Comparison of ENCODE assay signal across 9 mouse cellular contexts in genomic region chr16:45953394-45953793, GRCm38 (mm10). TPM values are rescaled to one million over a fixed set of nuclear protein-coding genes. Genes with fewer than 3 reads are reported as not detected.
DNase-seq lines count a peak whose midpoint lies in the region; ATAC-seq and TF ChIP-seq lines count a peak whose summit lies in the region.
"Had no signal": no experiment of that assay in that cellular context is flagged by ENCODE, and none has a peak within 500 bp of the region (broad histone marks: within the 10 kb centered on the region; RNA-seq: fewer than 3 reads in every experiment).

Phldb2 (minus strand) TSS chr16:45953598.

- no peak within 1 kb of the TSS for H3K9ac ChIP-seq in forebrain, embryonic 11.5 days (ENCODE audit: low read length)
- no peak within 1 kb of the TSS for H3K9ac ChIP-seq in forebrain, postnatal 0 days
- peak within 1 kb of the TSS; percentile 51 for H3K9ac ChIP-seq in kidney, embryonic 16.5 days (replicated peaks; ENCODE audit: low read length)

- H3K4me2 ChIP-seq in forebrain, embryonic 11.5 days (ENCODE audit: low read depth, low read length, severe bottlenecking) = no peak within 1 kb of the TSS
- no peak within 1 kb of the TSS for H3K4me2 ChIP-seq in forebrain, postnatal 0 days (ENCODE audit: low read depth)
- peak within 1 kb of the TSS; percentile 46 for H3K4me2 ChIP-seq in kidney, embryonic 16.5 days (replicated peaks; ENCODE audit: low read depth, low read length)

- H3K36me3 ChIP-seq in forebrain, embryonic 11.5 days (ENCODE audit: control insufficient read depth, insufficient read depth, low read length) = no peaks in the 10 kb centered on the region
- H3K36me3 ChIP-seq in forebrain, postnatal 0 days (ENCODE audit: insufficient read depth) = no peaks in the 10 kb centered on the region
- H3K36me3 ChIP-seq in kidney, embryonic 16.5 days (ENCODE audit: insufficient read depth, low read length) = 0 out of 2 replicates have a peak, but pooled peaks cover 2% of the 10 kb centered on the region

- no peak within 1 kb of the TSS for H3K4me3 ChIP-seq in forebrain, embryonic 11.5 days (ENCODE audit: low read depth, low read length)
- no peak within 1 kb of the TSS for H3K4me3 ChIP-seq in forebrain, postnatal 0 days (ENCODE audit: low read depth, low read length)
- peak within 1 kb of the TSS; percentile 33 for H3K4me3 ChIP-seq in kidney, embryonic 16.5 days (ENCODE audit: low read length)

- WGBS in forebrain, embryonic 11.5 days = 89% methylated on average over 4 of the region's 4 CpGs
- 93% methylated on average over 4 of the region's 4 CpGs for WGBS in forebrain, postnatal 0 days
- 67% methylated on average over 4 of the region's 4 CpGs for WGBS in kidney, embryonic 16.5 days

- ATAC-seq in forebrain, embryonic 11.5 days (replicated peaks; ENCODE audit: low FRiP score) = no peak
- no peak for ATAC-seq in forebrain, postnatal 0 days
- no peak for ATAC-seq in kidney, embryonic 16.5 days (ENCODE audit: low FRiP score, low TSS enrichment)

- H3K27ac ChIP-seq in forebrain, embryonic 11.5 days (ENCODE audit: low read depth, low read length) = no peak within 1 kb of the TSS
- no peak within 1 kb of the TSS for H3K27ac ChIP-seq in forebrain, postnatal 0 days (ENCODE audit: low read depth, low read length)
- peak within 1 kb of the TSS; percentile 96 for H3K27ac ChIP-seq in kidney, embryonic 16.5 days (ENCODE audit: low read length)

- no peaks in the 10 kb centered on the region for H3K9me3 ChIP-seq in forebrain, embryonic 11.5 days (ENCODE audit: control insufficient read depth, low read length)
- H3K9me3 ChIP-seq in forebrain, postnatal 0 days (ENCODE audit: low read length) = no peaks in the 10 kb centered on the region
- no peaks in the 10 kb centered on the region for H3K9me3 ChIP-seq in kidney, embryonic 16.5 days (ENCODE audit: low read length)

- H3K27me3 ChIP-seq in forebrain, embryonic 11.5 days (ENCODE audit: control insufficient read depth, insufficient read depth, low read length) = no peaks in the 10 kb centered on the region
- H3K27me3 ChIP-seq in forebrain, postnatal 0 days (ENCODE audit: insufficient read depth, low read length) = no peaks in the 10 kb centered on the region
- no peaks in the 10 kb centered on the region for H3K27me3 ChIP-seq in kidney, embryonic 16.5 days (ENCODE audit: insufficient read depth, low read length)

- DNase-seq in forebrain, embryonic 11.5 days (ENCODE audit: low spot score) = no peak
- DNase-seq in forebrain, postnatal 0 days = no peak
- DNase-seq in urinary bladder, adult 2 months (ENCODE audit: low spot score) = no peak
- DNase-seq in urinary bladder, adult 18-20 months (ENCODE audit: low spot score in 2 of 2) = no peak
- peak; percentile 26 for DNase-seq in yolk sac, embryonic 10.5 days (ENCODE audit: low spot score)
- DNase-seq in thymus, postnatal 36 days = no peak
- no peak for DNase-seq in retina, embryonic 14.5 days (ENCODE audit: low spot score)
- DNase-seq: layer of hippocampus, postnatal 36 days had no signal

- TF ChIP-seq CTCF in forebrain, postnatal 0 days (IDR thresholded peaks at IDR 0.05; ENCODE audit: low read depth) = no peak

- no peaks in the 10 kb centered on the region for H3K4me1 ChIP-seq in forebrain, embryonic 11.5 days (replicated peaks; ENCODE audit: control insufficient read depth, insufficient read depth, low read length)
- no peaks in the 10 kb centered on the region for H3K4me1 ChIP-seq in forebrain, postnatal 0 days (ENCODE audit: insufficient read depth)
- 0 out of 2 replicates have a peak, but pooled peaks cover 6% of the 10 kb centered on the region for H3K4me1 ChIP-seq in kidney, embryonic 16.5 days (ENCODE audit: insufficient read depth, low read length)

RNA-seq across cellular contexts. Expression of gene Phldb2, which starts in this region (rescaled TPM):
- polyA plus RNA-seq in forebrain, embryonic 11.5 days (2014; fragmentation: Nextera tagmentation; extraction: Ambion mirVana) = 29.0 and 31.5 TPM in 2 replicates
- total RNA-seq in forebrain, postnatal 0 days (2014; rRNA removed) = 6.0 and 25.2 TPM in 2 replicates
- 3.1 and 4.2 TPM in 2 replicates for polyA plus RNA-seq in forebrain, postnatal 0 days (2015; fragmentation: Nextera tagmentation; extraction: Ambion mirVana)
- 65.9 and 73.9 TPM in 2 replicates for polyA plus RNA-seq in urinary bladder, adult 2 months (2012; rRNA removed)
- polyA plus RNA-seq in kidney, embryonic 16.5 days (2015; fragmentation: Nextera tagmentation; extraction: Ambion mirVana) = 89.6 and 90.1 TPM in 2 replicates
